Mouse (Mus musculus): ENCODE results near the gene Dlgap4. TPM values are rescaled to one million over a fixed set of nuclear protein-coding genes. Genes with fewer than 3 reads are reported as not detected.
A peak's percentile ranks its signal among the peaks of the same experiment; 100 is the strongest.

Gene Dlgap4
- total and polyA plus RNA-seq, 2 experiments from 2014 or later = 166 to 173 TPM

- no peak overlapping the region for H3K9ac ChIP-seq (replicated peaks; ENCODE audit: low read length)
- peak; percentile 61 for DNase-seq (ENCODE audit: low spot score)
- no peaks in the 10 kb centered on the region for H3K9me3 ChIP-seq (ENCODE audit: low read length)
- no peak overlapping the region for H3K4me2 ChIP-seq (ENCODE audit: low read depth, low read length)
- H3K36me3 ChIP-seq (ENCODE audit: insufficient read depth, low read length) = no peaks in the 10 kb centered on the region
- H3K4me1 ChIP-seq (ENCODE audit: insufficient read depth, low read length) = peaks cover 11% of the 10 kb centered on the region
- peak; percentile 58 for ATAC-seq
- TF ChIP-seq CTCF (IDR thresholded peaks at IDR 0.05; ENCODE audit: low read depth) = no peak
- H3K27ac ChIP-seq = peak overlapping the region; percentile 46; the same call in 1 of the 2 replicates
- H3K4me3 ChIP-seq (ENCODE audit: low read length) = no peak overlapping the region
- H3K27me3 ChIP-seq (ENCODE audit: insufficient read depth, low read length) = no peaks in the 10 kb centered on the region
- 27% methylated on average over 10 of the region's 10 CpGs for WGBS
These were observed 32.3 kb upstream of the Dlgap4 start for GRCm38 (mm10) chr2:156581244-156581643.

GRCm38 (mm10) chr2:156582887-156583286 lies 30.6 kb upstream of the Dlgap4 start:
- TF ChIP-seq CTCF (IDR thresholded peaks at IDR 0.05; ENCODE audit: low read depth) = no peak
- no peak overlapping the region for H3K9ac ChIP-seq (replicated peaks; ENCODE audit: low read length)
- H3K9me3 ChIP-seq (ENCODE audit: low read length) = no peaks in the 10 kb centered on the region
- WGBS = 86% methylated on average over 10 of the region's 10 CpGs
- no peak overlapping the region for H3K4me3 ChIP-seq (ENCODE audit: low read length)
- H3K4me1 ChIP-seq (ENCODE audit: insufficient read depth, low read length) = peaks cover 11% of the 10 kb centered on the region
- no peaks in the 10 kb centered on the region for H3K36me3 ChIP-seq (ENCODE audit: insufficient read depth, low read length)
- H3K27ac ChIP-seq = no peak overlapping the region
- DNase-seq (ENCODE audit: low spot score) (no peak), ATAC-seq (no peak)
- no peaks in the 10 kb centered on the region for H3K27me3 ChIP-seq (ENCODE audit: insufficient read depth, low read length)
- H3K4me2 ChIP-seq (ENCODE audit: low read depth, low read length) = no peak overlapping the region

GRCm38 (mm10) chr2:156584154-156584796 lies 29.2 kb upstream of the Dlgap4 start:
- ATAC-seq (peak; percentile 38), DNase-seq (ENCODE audit: low spot score) (peak; percentile 34)
- Histone ChIP-seq H3K36me3 (ENCODE audit: insufficient read depth, low read length) (no peaks in the 10 kb centered on the region), H3K9ac (replicated peaks; ENCODE audit: low read length) (0 out of 2 replicates have a peak overlapping the region, but pooled peaks have one; percentile 21), H3K9me3 (ENCODE audit: low read length) (no peaks in the 10 kb centered on the region), H3K27ac (peak overlapping the region; percentile 27; the same call in 1 of the 2 replicates), H3K4me1 (ENCODE audit: insufficient read depth, low read length) (peaks cover 11% of the 10 kb centered on the region), H3K4me2 (ENCODE audit: low read depth, low read length) (peak overlapping the region; percentile 42), H3K4me3 (ENCODE audit: low read length) (no peak overlapping the region), H3K27me3 (ENCODE audit: insufficient read depth, low read length) (no peaks in the 10 kb centered on the region)
- peak; percentile 48 for TF ChIP-seq CTCF (IDR thresholded peaks at IDR 0.05; ENCODE audit: low read depth)
- WGBS = 48% methylated on average over 11 of the region's 11 CpGs

GRCm38 (mm10) chr2:156584797-156585471 lies 28.6 kb upstream of the Dlgap4 start:
- H3K27me3 ChIP-seq (ENCODE audit: insufficient read depth, low read length) = no peaks in the 10 kb centered on the region
- H3K9me3 ChIP-seq (ENCODE audit: low read length) = no peaks in the 10 kb centered on the region
- H3K27ac ChIP-seq = peak overlapping the region; percentile 27; the same call in 1 of the 2 replicates
- ATAC-seq (peak; percentile 83), DNase-seq (ENCODE audit: low spot score) (peak; percentile 69)
- peaks cover 11% of the 10 kb centered on the region for H3K4me1 ChIP-seq (ENCODE audit: insufficient read depth, low read length)
- H3K4me2 ChIP-seq (ENCODE audit: low read depth, low read length) = peak overlapping the region; percentile 42
- peak overlapping the region; percentile 21; the same call in 1 of the 2 replicates for H3K9ac ChIP-seq (replicated peaks; ENCODE audit: low read length)
- no peaks in the 10 kb centered on the region for H3K36me3 ChIP-seq (ENCODE audit: insufficient read depth, low read length)
- TF ChIP-seq CTCF (IDR thresholded peaks at IDR 0.05; ENCODE audit: low read depth) = no peak
- peak overlapping the region; percentile 11 for H3K4me3 ChIP-seq (ENCODE audit: low read length)
- 12% methylated on average over 14 of the region's 14 CpGs for WGBS

GRCm38 (mm10) chr2:156589481-156589880 lies 24.0 kb upstream of the Dlgap4 start:
- H3K9me3 ChIP-seq (ENCODE audit: low read length) = no peaks in the 10 kb centered on the region
- WGBS = 87% methylated on average over 9 of the region's 9 CpGs
- H3K4me1 ChIP-seq (ENCODE audit: insufficient read depth, low read length) = peaks cover 10% of the 10 kb centered on the region
- no peak overlapping the region for H3K27ac ChIP-seq
- ATAC-seq (no peak), DNase-seq (ENCODE audit: low spot score) (no peak)
- no peak overlapping the region for H3K4me2 ChIP-seq (ENCODE audit: low read depth, low read length)
- no peak overlapping the region for H3K9ac ChIP-seq (replicated peaks; ENCODE audit: low read length)
- no peak for TF ChIP-seq CTCF (IDR thresholded peaks at IDR 0.05; ENCODE audit: low read depth)
- H3K4me3 ChIP-seq (ENCODE audit: low read length) = no peak overlapping the region
- H3K36me3 ChIP-seq (ENCODE audit: insufficient read depth, low read length) = no peaks in the 10 kb centered on the region
- H3K27me3 ChIP-seq (ENCODE audit: insufficient read depth, low read length) = no peaks in the 10 kb centered on the region

- Histone ChIP-seq H3K4me3 (ENCODE audit: low read length) (no peak overlapping the region), H3K4me2 (ENCODE audit: low read depth, low read length) (no peak overlapping the region), H3K9ac (replicated peaks; ENCODE audit: low read length) (no peak overlapping the region), H3K27ac (no peak overlapping the region), H3K36me3 (ENCODE audit: insufficient read depth, low read length) (no peaks in the 10 kb centered on the region), H3K4me1 (ENCODE audit: insufficient read depth, low read length) (no peaks in the 10 kb centered on the region), H3K9me3 (ENCODE audit: low read length) (no peaks in the 10 kb centered on the region), H3K27me3 (ENCODE audit: insufficient read depth, low read length) (no peaks in the 10 kb centered on the region)
- DNase-seq (ENCODE audit: low spot score) (no peak), ATAC-seq (no peak)
- 74% methylated on average over 15 of the region's 15 CpGs for WGBS
- no peak for TF ChIP-seq CTCF (IDR thresholded peaks at IDR 0.05; ENCODE audit: low read depth)
These were observed 18.5 kb upstream of the Dlgap4 start for GRCm38 (mm10) chr2:156594987-156595490.
